Mouse (Mus musculus): ENCODE data around the gene Suclg2.

GRCm38 (mm10) chr6:95546189-95546832 lies 172.3 kb downstream of the Suclg2 start:
- TF ChIP-seq CTCF (IDR thresholded peaks at IDR 0.05; ENCODE audit: insufficient read depth, low read length) (no peak), POLR2A (IDR thresholded peaks at IDR 0.05; ENCODE audit: borderline replicate concordance, extremely low read depth, low read depth, low read length) (no peak)
